Mouse (Mus musculus): ENCODE results near the gene Aox1. TPM values are rescaled to one million over a fixed set of nuclear protein-coding genes. Genes with fewer than 3 reads are reported as not detected.
"Not testable (repeated sequence)": the region's sequence is repeated elsewhere in the genome, so short reads cannot be mapped to it uniquely, and the experiment has no call there.

Gene Aox1
- 0.18 and 0.24 TPM in 2 replicates for polyA plus RNA-seq (2016; fragmentation: Nextera tagmentation; extraction: Ambion mirVana)

DNA sequence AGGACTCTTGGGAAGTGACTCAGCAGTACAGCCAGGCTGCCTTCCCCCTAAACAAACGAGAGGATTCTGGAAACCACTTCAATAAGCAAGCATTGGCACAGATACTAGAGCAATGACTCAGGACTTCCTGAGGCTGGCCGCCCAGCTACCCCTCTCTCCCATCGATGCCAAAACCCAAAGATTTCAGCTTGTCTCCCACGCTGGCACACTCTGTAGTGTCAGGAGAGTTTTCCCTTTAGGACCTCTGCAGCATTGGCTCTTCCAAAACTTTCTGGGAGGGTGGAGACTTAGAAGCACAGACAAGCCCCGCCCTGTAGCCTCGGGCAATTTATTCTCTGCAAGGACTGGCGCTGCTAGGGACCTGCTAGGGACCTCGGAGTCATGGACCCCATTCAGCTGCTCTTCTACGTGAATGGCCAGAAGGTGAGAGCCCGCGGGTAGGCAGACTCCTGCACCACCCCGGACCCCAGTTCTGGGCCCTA, at the start of gene Aox1:
TSS of gene Aox1 (plus strand) at position 296 of the 482 bp plus-strand sequence.
- 14% methylated on average over 12 of the region's 12 CpGs for WGBS
- H3K4me2 ChIP-seq (replicated peaks): peak within 1 kb of the TSS; percentile 44
- no peaks in the 10 kb centered on the region for H3K36me3 ChIP-seq
- no peaks in the 10 kb centered on the region for H3K27me3 ChIP-seq (replicated peaks)
- no peaks in the 10 kb centered on the region for H3K9me3 ChIP-seq
- no peak within 1 kb of the TSS for H3K27ac ChIP-seq
- H3K9ac ChIP-seq: no peak within 1 kb of the TSS
- peak; percentile 51 for ATAC-seq (ENCODE audit: low FRiP score, low read depth)
- H3K4me3 ChIP-seq: no peak within 1 kb of the TSS
- H3K4me1 ChIP-seq: peaks cover 10% of the 10 kb centered on the region; the same call in 1 of the 2 replicates

DNA sequence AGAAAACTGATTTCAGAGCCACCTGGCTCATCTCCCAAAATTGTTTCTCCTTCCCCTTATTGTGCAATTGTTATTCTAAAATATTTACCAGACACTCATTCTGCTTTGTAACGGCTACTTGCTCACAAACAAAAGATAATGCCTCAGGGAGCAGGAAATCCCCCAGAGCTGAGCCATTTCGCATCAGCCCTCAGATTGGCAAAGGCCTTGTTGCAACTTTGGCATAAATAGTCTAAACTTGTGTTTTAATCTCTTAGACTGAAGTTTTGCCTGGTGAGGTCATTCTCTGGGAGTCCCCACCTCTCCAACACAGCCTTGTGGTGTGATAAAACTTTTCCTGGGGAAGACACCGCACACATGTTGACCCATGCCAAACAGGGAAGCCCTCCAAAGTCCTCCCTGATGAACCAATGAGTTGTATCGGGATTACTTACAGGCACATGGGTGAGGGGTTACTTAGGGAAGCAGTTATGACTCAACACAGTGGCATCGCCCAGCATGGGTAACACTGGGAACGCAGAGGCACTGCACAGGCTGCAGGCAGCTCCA, 40.6 kb upstream of the Aox1 start:
- no peaks in the 10 kb centered on the region for H3K36me3 ChIP-seq
- no peak overlapping the region for H3K27ac ChIP-seq
- no peaks in the 10 kb centered on the region for H3K4me1 ChIP-seq
- no peak overlapping the region for H3K4me2 ChIP-seq (replicated peaks)
- H3K27me3 ChIP-seq (replicated peaks): no peaks in the 10 kb centered on the region
- no peak for ATAC-seq (ENCODE audit: low FRiP score, low read depth)
- no peak overlapping the region for H3K9ac ChIP-seq
- H3K4me3 ChIP-seq: no peak overlapping the region
- no peaks in the 10 kb centered on the region for H3K9me3 ChIP-seq
- 78% methylated on average over 6 of the region's 6 CpGs for WGBS

- Histone ChIP-seq H3K4me1 (peaks cover 1% of the 10 kb centered on the region), H3K9me3 (no peaks in the 10 kb centered on the region), H3K4me3 (no peak overlapping the region), H3K36me3 (no peaks in the 10 kb centered on the region), H3K27me3 (replicated peaks) (no peaks in the 10 kb centered on the region), H3K4me2 (replicated peaks) (no peak overlapping the region), H3K9ac (no peak overlapping the region), H3K27ac (no peak overlapping the region)
- no peak for ATAC-seq (ENCODE audit: low FRiP score, low read depth)
- WGBS: 68% methylated on average over 2 of the region's 2 CpGs
Observed at GRCm38 (mm10) chr1:57991277-57991676, 38.5 kb upstream of the Aox1 start.

DNA sequence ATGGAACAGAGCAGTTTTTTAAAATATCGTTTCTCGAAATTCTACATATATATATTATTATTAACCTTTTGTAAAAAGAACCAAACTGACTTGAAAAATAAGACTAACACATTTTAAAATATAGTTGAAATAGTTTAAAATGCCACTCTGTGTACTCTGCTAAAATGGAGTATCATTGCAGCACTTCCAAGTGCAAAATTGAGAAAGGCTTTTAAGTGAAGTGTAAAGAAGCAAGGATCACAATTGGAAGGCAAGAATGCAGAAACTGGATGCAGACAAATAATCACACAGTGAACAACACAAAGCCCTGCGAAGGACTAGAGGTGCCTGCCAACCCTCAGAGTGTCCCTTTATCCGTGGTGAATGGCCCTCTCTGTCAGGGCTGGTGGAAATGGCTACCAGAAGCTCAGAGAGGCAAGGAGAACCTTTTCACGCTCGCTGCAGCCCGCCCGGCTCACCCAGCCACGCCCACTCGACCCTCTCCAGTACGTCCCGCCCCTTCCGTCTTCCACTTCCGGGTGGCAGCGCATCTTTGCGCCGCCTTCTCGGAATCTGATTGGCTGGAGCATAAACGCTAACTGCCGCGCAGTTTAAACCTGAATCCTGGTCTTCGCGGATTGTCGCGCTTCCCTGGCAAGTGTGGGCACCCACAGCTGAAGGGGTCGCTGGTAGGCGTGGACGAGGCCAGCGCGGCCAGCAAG, 34.1 kb upstream of the Aox1 start, which contains the start of gene Sgo2a:
TSS of gene Sgo2a (plus strand) at position 540 of the 701 bp plus-strand sequence.
- H3K27ac ChIP-seq: peak within 1 kb of the TSS; percentile 50; the same call in 1 of the 2 replicates
- no peaks in the 10 kb centered on the region for H3K36me3 ChIP-seq
- peak; percentile 99 for ATAC-seq (ENCODE audit: low FRiP score, low read depth)
- peaks cover 15% of the 10 kb centered on the region for H3K4me1 ChIP-seq
- peak within 1 kb of the TSS; percentile 61 for H3K9ac ChIP-seq
- H3K4me2 ChIP-seq (replicated peaks): peak within 1 kb of the TSS; percentile 84
- H3K4me3 ChIP-seq: peak within 1 kb of the TSS; percentile 81
- 6% methylated on average over 30 of the region's 30 CpGs for whole genome bisulfite sequencing
- no peaks in the 10 kb centered on the region for H3K27me3 ChIP-seq (replicated peaks)
- no peaks in the 10 kb centered on the region for H3K9me3 ChIP-seq

DNA sequence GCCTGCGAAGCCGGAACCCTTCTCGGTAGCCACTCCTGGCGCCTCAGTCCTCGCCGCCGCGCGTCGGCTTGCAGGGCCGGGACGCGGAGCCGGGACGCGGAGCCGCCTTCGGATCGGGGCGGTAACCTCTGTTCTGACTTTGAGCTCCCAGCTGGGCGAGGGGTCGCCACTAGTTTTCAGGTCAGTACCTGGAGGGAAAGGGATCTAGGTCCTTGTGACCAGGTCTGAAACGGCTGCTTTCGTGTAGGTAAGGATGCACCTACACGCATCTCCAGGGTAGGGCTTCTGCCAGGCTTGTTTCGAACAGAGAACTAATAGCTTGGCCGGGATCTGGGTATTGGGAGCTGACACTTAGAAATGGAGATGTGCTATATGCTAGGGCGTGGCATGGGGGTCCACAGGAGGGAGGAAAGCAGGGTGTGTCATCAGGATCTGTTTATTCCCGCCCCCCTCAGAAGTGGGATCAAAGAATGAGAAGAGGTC, 33.6 kb upstream of the Aox1 start:
- peak overlapping the region; percentile 84 for H3K4me2 ChIP-seq (replicated peaks)
- H3K9me3 ChIP-seq: no peaks in the 10 kb centered on the region
- peaks cover 15% of the 10 kb centered on the region for H3K4me1 ChIP-seq
- ATAC-seq (ENCODE audit: low FRiP score, low read depth): peak; percentile 57; the same call in 1 of the 2 replicates
- H3K27me3 ChIP-seq (replicated peaks): no peaks in the 10 kb centered on the region
- H3K27ac ChIP-seq: no peak overlapping the region
- H3K4me3 ChIP-seq: peak overlapping the region; percentile 81
- WGBS: under 1% methylated on average over 29 of the region's 29 CpGs
- H3K36me3 ChIP-seq: no peaks in the 10 kb centered on the region
- H3K9ac ChIP-seq: peak overlapping the region; percentile 61

GRCm38 (mm10) chr1:57998146-57998545, 31.6 kb upstream of the Aox1 start:
- H3K27ac ChIP-seq: no peak overlapping the region
- no peak overlapping the region for H3K4me2 ChIP-seq (replicated peaks)
- ATAC-seq (ENCODE audit: low FRiP score, low read depth): no peak
- H3K9me3 ChIP-seq: no peaks in the 10 kb centered on the region
- peaks cover 15% of the 10 kb centered on the region for H3K4me1 ChIP-seq
- no peaks in the 10 kb centered on the region for H3K27me3 ChIP-seq (replicated peaks)
- H3K9ac ChIP-seq: no peak overlapping the region
- 83% methylated on average over 3 of the region's 3 CpGs for WGBS
- H3K4me3 ChIP-seq: no peak overlapping the region
- no peaks in the 10 kb centered on the region for H3K36me3 ChIP-seq

DNA sequence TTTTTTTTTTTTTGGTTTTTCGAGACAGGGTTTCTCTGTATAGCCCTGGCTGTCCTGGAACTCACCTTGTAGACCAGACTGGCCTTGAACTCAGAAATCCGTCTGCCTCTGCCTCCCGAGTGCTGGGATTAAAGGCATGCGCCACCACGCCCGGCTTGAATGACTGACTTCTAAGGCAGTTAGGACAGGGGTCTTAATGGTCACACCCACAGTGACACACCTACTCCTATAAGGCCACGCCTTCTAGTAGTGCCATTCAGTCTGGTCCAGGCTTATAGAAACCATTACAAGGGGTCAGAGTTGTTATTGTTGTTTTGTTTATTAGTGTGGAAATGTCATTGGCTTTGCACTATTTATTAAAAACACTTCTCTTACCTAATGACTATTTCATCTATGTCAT, 23.3 kb upstream of the Aox1 start:
- not testable (repeated sequence) for H3K4me3 ChIP-seq; H3K9me3 ChIP-seq; ATAC-seq (ENCODE audit: low FRiP score, low read depth); H3K4me1 ChIP-seq; H3K27me3 ChIP-seq (replicated peaks); H3K27ac ChIP-seq; H3K9ac ChIP-seq; H3K4me2 ChIP-seq (replicated peaks)
- H3K36me3 ChIP-seq: peaks cover 14% of the 10 kb centered on the region
- WGBS: 95% methylated on average over 7 of the region's 7 CpGs

DNA sequence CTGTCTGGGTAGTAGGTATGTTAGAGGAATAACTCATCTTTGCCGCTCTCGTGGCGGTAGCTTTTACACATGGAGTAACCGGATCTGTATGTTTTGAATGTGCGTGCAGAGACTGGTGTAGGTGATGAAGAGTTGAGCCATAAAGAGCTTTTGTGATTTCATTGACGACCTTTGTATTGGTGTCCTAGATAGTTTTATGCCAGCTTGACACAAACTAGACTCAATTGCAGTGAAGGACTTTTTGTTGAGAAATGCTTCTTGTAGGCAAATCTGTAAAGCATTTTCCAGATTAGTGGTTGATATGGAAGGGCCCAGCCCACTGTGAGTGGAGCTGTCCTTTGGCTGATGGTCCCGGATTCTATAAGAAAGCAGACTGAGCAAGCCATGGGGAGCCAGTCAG, 10.9 kb upstream of the Aox1 start, which contains the start of gene Kctd18:
TSS of gene Kctd18 (minus strand) at position 101 of the 400 bp plus-strand sequence.
- 98% methylated on average over 7 of the region's 7 CpGs for WGBS
- H3K36me3 ChIP-seq: peaks cover 50% of the 10 kb centered on the region

DNA sequence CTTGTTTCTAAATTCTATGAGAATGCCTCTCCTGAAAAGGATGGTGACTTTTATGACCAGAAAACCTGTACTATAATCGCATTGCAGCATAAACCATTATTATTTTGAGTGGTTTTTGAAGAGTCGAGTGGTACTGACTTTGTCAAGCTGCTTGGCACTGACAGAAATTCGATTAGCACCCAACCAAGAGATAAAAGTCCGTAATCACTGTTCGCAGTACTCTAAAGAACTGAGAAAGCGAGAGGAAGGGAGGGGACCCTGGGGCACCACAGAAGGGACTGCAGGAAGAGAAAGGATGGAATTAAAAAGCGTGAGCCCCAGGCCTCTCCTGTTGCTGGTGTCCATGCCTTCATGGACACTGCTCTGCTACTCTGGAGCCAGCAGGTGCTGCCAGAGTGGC, 2.0 kb upstream of the Aox1 start:
- WGBS: 89% methylated on average over 7 of the region's 7 CpGs
- no peaks in the 10 kb centered on the region for H3K9me3 ChIP-seq
- H3K36me3 ChIP-seq: peaks cover 5% of the 10 kb centered on the region; the same call in 1 of the 2 replicates
- H3K27me3 ChIP-seq (replicated peaks): no peaks in the 10 kb centered on the region
- no peak overlapping the region for H3K27ac ChIP-seq
- peaks cover 10% of the 10 kb centered on the region; the same call in 1 of the 2 replicates for H3K4me1 ChIP-seq
- no peak overlapping the region for H3K4me3 ChIP-seq
- H3K9ac ChIP-seq: no peak overlapping the region
- H3K4me2 ChIP-seq (replicated peaks): no peak overlapping the region
- ATAC-seq (ENCODE audit: low FRiP score, low read depth): no peak

More for the DNA sequence above, 10.9 kb upstream of the Aox1 start, which contains the start of gene Kctd18:
- ATAC-seq (ENCODE audit: low FRiP score, low read depth): no peak
- Histone ChIP-seq H3K27me3 (replicated peaks) (no peaks in the 10 kb centered on the region), H3K4me1 (no peaks in the 10 kb centered on the region), H3K27ac (no peak within 1 kb of the TSS), H3K4me3 (no peak within 1 kb of the TSS), H3K4me2 (replicated peaks) (no peak within 1 kb of the TSS), H3K9me3 (no peaks in the 10 kb centered on the region), H3K9ac (no peak within 1 kb of the TSS)

GRCm38 (mm10) chr1:58030156-58030871, 583 bp downstream of the Aox1 start:
- peak; percentile 43 for ATAC-seq (ENCODE audit: low FRiP score, low read depth)
- no peaks in the 10 kb centered on the region for H3K9me3 ChIP-seq
- H3K27ac ChIP-seq: no peak overlapping the region
- peaks cover 10% of the 10 kb centered on the region; the same call in 1 of the 2 replicates for H3K4me1 ChIP-seq
- 26% methylated on average over 13 of the region's 13 CpGs for WGBS
- H3K36me3 ChIP-seq: no peaks in the 10 kb centered on the region
- H3K4me3 ChIP-seq: no peak overlapping the region
- H3K9ac ChIP-seq: no peak overlapping the region
- H3K27me3 ChIP-seq (replicated peaks): no peaks in the 10 kb centered on the region
- H3K4me2 ChIP-seq (replicated peaks): peak overlapping the region; percentile 44

GRCm38 (mm10) chr1:58031160-58031769, 1.5 kb downstream of the Aox1 start:
- H3K27me3 ChIP-seq (replicated peaks): no peaks in the 10 kb centered on the region
- no peaks in the 10 kb centered on the region for H3K36me3 ChIP-seq
- no peak overlapping the region for H3K4me3 ChIP-seq
- H3K9me3 ChIP-seq: no peaks in the 10 kb centered on the region
- no peak overlapping the region for H3K27ac ChIP-seq
- H3K4me2 ChIP-seq (replicated peaks): no peak overlapping the region
- peaks cover 10% of the 10 kb centered on the region; the same call in 1 of the 2 replicates for H3K4me1 ChIP-seq
- ATAC-seq (ENCODE audit: low FRiP score, low read depth): peak; percentile 69
- no peak overlapping the region for H3K9ac ChIP-seq
- 65% methylated on average over 10 of the region's 10 CpGs for WGBS
